ENCODE assay signal across 10 mouse cellular contexts in the genomic region with DNA sequence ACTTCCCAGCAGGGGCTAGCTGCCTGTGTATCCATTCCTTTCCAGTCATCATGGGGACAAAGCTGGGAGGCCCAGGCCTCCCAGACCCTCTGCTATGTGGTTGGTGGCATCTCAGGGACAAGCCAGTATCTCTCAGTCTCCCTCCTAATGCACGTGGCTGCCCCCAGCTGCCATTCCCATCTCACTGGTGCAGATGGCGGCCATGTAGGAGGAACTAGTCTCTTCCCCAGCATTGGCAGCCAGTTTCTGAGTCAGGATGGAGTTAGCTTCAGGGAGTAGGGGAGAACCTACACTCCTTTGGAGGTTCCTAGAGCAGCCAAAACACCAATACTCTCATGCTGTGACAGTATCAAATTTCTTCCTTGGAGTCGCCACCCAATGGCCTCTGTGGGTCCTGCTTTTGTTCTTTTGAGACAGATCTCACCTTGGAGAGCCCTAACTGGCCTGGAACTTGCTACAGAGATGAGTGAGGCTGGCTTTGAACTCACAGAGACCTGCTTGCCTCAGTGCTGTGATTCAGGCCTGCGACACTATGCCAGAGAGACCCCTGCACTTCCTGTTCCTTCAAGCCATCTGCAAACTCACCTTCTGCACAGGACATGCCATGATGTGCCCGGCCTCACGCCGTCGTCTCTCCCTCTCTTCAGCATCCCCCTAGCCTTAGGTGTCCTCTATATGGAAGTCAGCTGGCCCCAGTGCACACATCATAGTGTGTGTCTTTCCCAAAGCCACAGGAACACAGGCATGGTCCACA. TPM values are rescaled to one million over a fixed set of nuclear protein-coding genes. Genes with fewer than 3 reads are reported as not detected.
DNase-seq lines count a peak whose midpoint lies in the region; ATAC-seq and TF ChIP-seq lines count a peak whose summit lies in the region.
"Had no signal": no experiment of that assay in that cellular context is flagged by ENCODE, and none has a peak within 500 bp of the region (broad histone marks: within the 10 kb centered on the region; RNA-seq: fewer than 3 reads in every experiment).

No protein-coding gene starts in this region.

- no peak for DNase-seq in forebrain, embryonic 10.5 days (ENCODE audit: extremely low spot score, low spot score)
- no peak for DNase-seq in layer of hippocampus, adult 2 months (ENCODE audit: low spot score in 2 of 2)
- DNase-seq in layer of hippocampus, postnatal 25 days (ENCODE audit: extremely low spot score in 1 of 2, low spot score in 1 of 2), result no peak
- DNase-seq in brain, adult 2 months (ENCODE audit: low read depth, low spot score), result peak; percentile 72
- DNase-seq in layer of hippocampus, postnatal 10 days (ENCODE audit: low spot score in 2 of 2), result no peak
- no peak for DNase-seq in adrenal gland, adult 2 months
- DNase-seq: layer of hippocampus, adult 9-11 months had no signal

- peak overlapping the region; percentile 44; the same call in 1 of the 2 replicates for H3K27ac ChIP-seq in forebrain, embryonic 10.5 days
- no peak overlapping the region for H3K27ac ChIP-seq in forebrain, embryonic 13.5 days
- H3K27ac ChIP-seq in layer of hippocampus, adult 2 months, result peak overlapping the region; percentile 40; the same call in 1 of the 2 replicates
- H3K27ac ChIP-seq in liver, embryonic 16.5 days (ENCODE audit: low read length), result peak overlapping the region; percentile 97
- H3K27ac ChIP-seq: forebrain, embryonic 12.5 days had no signal

- no peak overlapping the region for H3K4me2 ChIP-seq in forebrain, embryonic 13.5 days
- H3K4me2 ChIP-seq in liver, embryonic 16.5 days (ENCODE audit: low read depth, low read length), result peak overlapping the region; percentile 77
- H3K4me2 ChIP-seq: forebrain, embryonic 12.5 days had no signal

- no peak overlapping the region; the same call in 1 of the 2 replicates for H3K9ac ChIP-seq in forebrain, embryonic 13.5 days
- H3K9ac ChIP-seq in liver, embryonic 16.5 days (ENCODE audit: low read depth, low read length), result peak overlapping the region; percentile 72
- H3K9ac ChIP-seq: forebrain, embryonic 12.5 days had no signal

- H3K4me3 ChIP-seq in forebrain, embryonic 10.5 days, result peak overlapping the region; percentile 10; the same call in 1 of the 2 replicates
- H3K4me3 ChIP-seq in forebrain, embryonic 13.5 days, result no peak overlapping the region
- H3K4me3 ChIP-seq in layer of hippocampus, adult 2 months, result no peak overlapping the region
- peak overlapping the region; percentile 63 for H3K4me3 ChIP-seq in liver, embryonic 16.5 days (ENCODE audit: low read depth, low read length)
- H3K4me3 ChIP-seq: forebrain, embryonic 12.5 days had no signal

- ATAC-seq in forebrain, embryonic 13.5 days, result no peak
- ATAC-seq in liver, embryonic 16.5 days (ENCODE audit: low read depth), result no peak

- H3K4me1 ChIP-seq in forebrain, embryonic 10.5 days, result peaks cover 28% of the 10 kb centered on the region
- H3K4me1 ChIP-seq in forebrain, embryonic 13.5 days, result no peaks in the 10 kb centered on the region
- peaks cover 75% of the 10 kb centered on the region for H3K4me1 ChIP-seq in liver, embryonic 16.5 days (ENCODE audit: control insufficient read depth, low read depth, low read length)

- 73% methylated on average over 8 of the region's 8 CpGs for WGBS in forebrain, embryonic 10.5 days
- WGBS in forebrain, embryonic 13.5 days, result 72% methylated on average over 8 of the region's 8 CpGs
- 13% methylated on average over 8 of the region's 8 CpGs for WGBS in liver, embryonic 16.5 days (ENCODE audit: insufficient replicate concordance)

- TF ChIP-seq CTCF in layer of hippocampus, adult 2 months (conservative IDR thresholded peaks at IDR 0.05), result no peak

- no peaks in the 10 kb centered on the region for H3K9me3 ChIP-seq in forebrain, embryonic 10.5 days
- H3K9me3 ChIP-seq in forebrain, embryonic 13.5 days (replicated peaks), result no peaks in the 10 kb centered on the region
- H3K9me3 ChIP-seq in liver, embryonic 16.5 days (replicated peaks; ENCODE audit: control insufficient read depth, low read length), result no peaks in the 10 kb centered on the region
- H3K9me3 ChIP-seq: forebrain, embryonic 12.5 days had no signal

- H3K36me3 ChIP-seq in forebrain, embryonic 10.5 days (replicated peaks), result no peaks in the 10 kb centered on the region
- H3K36me3 ChIP-seq in forebrain, embryonic 13.5 days (ENCODE audit: poor library complexity, severe bottlenecking), result no peaks in the 10 kb centered on the region
- peaks cover 10% of the 10 kb centered on the region for H3K36me3 ChIP-seq in liver, embryonic 16.5 days (ENCODE audit: control insufficient read depth, insufficient read depth)
- H3K36me3 ChIP-seq: forebrain, embryonic 12.5 days had no signal

- H3K27me3 ChIP-seq in forebrain, embryonic 10.5 days (ENCODE audit: poor library complexity, severe bottlenecking), result no peaks in the 10 kb centered on the region
- H3K27me3 ChIP-seq in forebrain, embryonic 13.5 days, result no peaks in the 10 kb centered on the region
- no peaks in the 10 kb centered on the region for H3K27me3 ChIP-seq in liver, embryonic 16.5 days (ENCODE audit: control insufficient read depth, insufficient read depth, low read depth, low read length)
- H3K27me3 ChIP-seq: forebrain, embryonic 12.5 days had no signal

RNA-seq across cellular contexts. Expression of gene Hk1, which starts 52.7 kb away (rescaled TPM):
- 29.4 and 30.0 TPM in 2 replicates for polyA plus RNA-seq in forebrain, embryonic 10.5 days (2016; fragmentation: Nextera tagmentation; extraction: Ambion mirVana)
- polyA plus RNA-seq in forebrain, embryonic 13.5 days (2015; fragmentation: Nextera tagmentation; extraction: Ambion mirVana), result 39.5 and 46.8 TPM in 2 replicates
- 100 to 1,000 TPM; 292 to 307 TPM for total RNA-seq in layer of hippocampus, adult 2 months (2021)
- 100 to 1,000 TPM; 297 to 303 TPM for total RNA-seq in layer of hippocampus, postnatal 25 days (2021)
- polyA plus RNA-seq in liver, embryonic 16.5 days (2015; fragmentation: Nextera tagmentation; extraction: Ambion mirVana), result 94.2 and 98.9 TPM in 2 replicates
- 100 to 1,000 TPM; 280 to 294 TPM for total RNA-seq in layer of hippocampus, postnatal 10 days (2021)
- 10 to 100 TPM; 23.7 to 40.0 TPM for total RNA-seq in adrenal gland, adult 2 months (2021)
- polyA plus RNA-seq in adrenal gland, adult 2 months (2012; rRNA removed), result 25.5 and 26.9 TPM in 2 replicates

Comparison
In these comparisons a context has a peak if more than half of its experiments do, and no peak if none do; other contexts are left out.
1. H3K4me3 ChIP-seq: peak in forebrain, embryonic 10.5 days (single experiment) and liver, embryonic 16.5 days (single experiment); none in forebrain, embryonic 13.5 days (single experiment) and layer of hippocampus, adult 2 months (single experiment).
2. RNA of gene Hk1, which starts 52.7 kb away (total RNA-seq): 292 to 307 TPM in layer of hippocampus, adult 2 months, 297 to 303 TPM in layer of hippocampus, postnatal 25 days and 280 to 294 TPM in layer of hippocampus, postnatal 10 days; 23.7 to 40.0 TPM in adrenal gland, adult 2 months; every median in the first group is over 4 times any median in the second.